ENCODE assay signal across 7 mouse cellular contexts in genomic region chr17:26094531-26095110, GRCm38 (mm10). TPM values are rescaled to one million over a fixed set of nuclear protein-coding genes. Genes with fewer than 3 reads are reported as not detected.
DNase-seq lines count a peak whose midpoint lies in the region; ATAC-seq and TF ChIP-seq lines count a peak whose summit lies in the region.

No protein-coding gene starts in this region.

- WGBS in lung, postnatal 0 days: 26% methylated on average over 9 of the region's 9 CpGs
- 36% methylated on average over 9 of the region's 9 CpGs for WGBS in forebrain, embryonic 13.5 days
- WGBS in limb, embryonic 14.5 days: 22% methylated on average over 9 of the region's 9 CpGs
- WGBS in stomach, embryonic 15.5 days: 23% methylated on average over 9 of the region's 9 CpGs

- H3K27ac ChIP-seq in lung, postnatal 0 days (ENCODE audit: low read length): no peak overlapping the region
- H3K27ac ChIP-seq in forebrain, embryonic 13.5 days: no peak overlapping the region
- peak overlapping the region; percentile 67; the same call in 1 of the 2 replicates for H3K27ac ChIP-seq in limb, embryonic 14.5 days (replicated peaks; ENCODE audit: low read depth, low read length)
- H3K27ac ChIP-seq in stomach, embryonic 15.5 days: peak overlapping the region; percentile 77

- H3K4me3 ChIP-seq in lung, postnatal 0 days (ENCODE audit: low read depth, low read length): peak overlapping the region; percentile 43
- peak overlapping the region; percentile 58 for H3K4me3 ChIP-seq in forebrain, embryonic 13.5 days
- H3K4me3 ChIP-seq in limb, embryonic 14.5 days (replicated peaks; ENCODE audit: low read length): peak overlapping the region; percentile 64
- peak overlapping the region; percentile 67 for H3K4me3 ChIP-seq in stomach, embryonic 15.5 days (replicated peaks)

- no peak for DNase-seq in lung, postnatal 0 days (ENCODE audit: low spot score)
- DNase-seq in lung, postnatal 10 days: no peak
- DNase-seq in limb, embryonic 14.5 days (ENCODE audit: low spot score): no peak
- DNase-seq in T-cell, adult 2 months (ENCODE audit: low spot score): no peak

- no peaks in the 10 kb centered on the region for H3K4me1 ChIP-seq in lung, postnatal 0 days (ENCODE audit: insufficient read depth, low read depth, low read length)
- peaks cover 15% of the 10 kb centered on the region for H3K4me1 ChIP-seq in forebrain, embryonic 13.5 days
- H3K4me1 ChIP-seq in limb, embryonic 14.5 days (ENCODE audit: control insufficient read depth, insufficient read depth, low read length): no peaks in the 10 kb centered on the region; the same call in 1 of the 2 replicates
- H3K4me1 ChIP-seq in stomach, embryonic 15.5 days: no peaks in the 10 kb centered on the region

- no peak for TF ChIP-seq POLR2A in limb, embryonic 14.5 days (IDR thresholded peaks at IDR 0.05; ENCODE audit: borderline replicate concordance, extremely low read depth, insufficient read depth, insufficient read length)

- no peaks in the 10 kb centered on the region for H3K27me3 ChIP-seq in lung, postnatal 0 days (replicated peaks; ENCODE audit: insufficient read depth, low read length)
- H3K27me3 ChIP-seq in forebrain, embryonic 13.5 days: no peaks in the 10 kb centered on the region
- no peaks in the 10 kb centered on the region for H3K27me3 ChIP-seq in limb, embryonic 14.5 days (ENCODE audit: control insufficient read depth, insufficient read depth, low read length)
- H3K27me3 ChIP-seq in stomach, embryonic 15.5 days (replicated peaks): no peaks in the 10 kb centered on the region

- no peak overlapping the region for H3K9ac ChIP-seq in lung, postnatal 0 days (replicated peaks; ENCODE audit: low read depth)
- H3K9ac ChIP-seq in forebrain, embryonic 13.5 days: peak overlapping the region; percentile 80
- H3K9ac ChIP-seq in limb, embryonic 14.5 days (ENCODE audit: low read depth, low read length, severe bottlenecking): peak overlapping the region; percentile 86
- peak overlapping the region; percentile 73 for H3K9ac ChIP-seq in stomach, embryonic 15.5 days

- H3K9me3 ChIP-seq in lung, postnatal 0 days (ENCODE audit: low read length): no peaks in the 10 kb centered on the region
- no peaks in the 10 kb centered on the region for H3K9me3 ChIP-seq in forebrain, embryonic 13.5 days (replicated peaks)
- H3K9me3 ChIP-seq in limb, embryonic 14.5 days (ENCODE audit: control insufficient read depth, low read length): no peaks in the 10 kb centered on the region
- no peaks in the 10 kb centered on the region for H3K9me3 ChIP-seq in stomach, embryonic 15.5 days

- H3K36me3 ChIP-seq in lung, postnatal 0 days (ENCODE audit: insufficient read depth, low read length): no peaks in the 10 kb centered on the region
- peaks cover 16% of the 10 kb centered on the region; the same call in 1 of the 2 replicates for H3K36me3 ChIP-seq in forebrain, embryonic 13.5 days (ENCODE audit: poor library complexity, severe bottlenecking)
- H3K36me3 ChIP-seq in limb, embryonic 14.5 days (ENCODE audit: control insufficient read depth, insufficient read depth, low read length): 0 out of 2 replicates have a peak, but pooled peaks cover 10% of the 10 kb centered on the region
- no peaks in the 10 kb centered on the region for H3K36me3 ChIP-seq in stomach, embryonic 15.5 days

- ATAC-seq in lung, postnatal 0 days: no peak
- no peak for ATAC-seq in forebrain, embryonic 13.5 days
- no peak for ATAC-seq in limb, embryonic 14.5 days (ENCODE audit: low FRiP score, low read depth)
- no peak for ATAC-seq in stomach, embryonic 15.5 days (ENCODE audit: insufficient read depth, low FRiP score, low read depth)
- no peak for ATAC-seq in monocyte, adult 5-6 weeks (replicated peaks; ENCODE audit: insufficient number of reproducible peaks, low FRiP score, low TSS enrichment, poor library complexity, severe bottlenecking)

- TF ChIP-seq EP300 in lung, postnatal 0 days (IDR thresholded peaks at IDR 0.05): no peak

- no peak for TF ChIP-seq CTCF in lung, postnatal 0 days (IDR thresholded peaks at IDR 0.05)

- peak overlapping the region; percentile 80 for H3K4me2 ChIP-seq in lung, postnatal 0 days (replicated peaks; ENCODE audit: low read depth, low read length)
- peak overlapping the region; percentile 75 for H3K4me2 ChIP-seq in forebrain, embryonic 13.5 days
- peak overlapping the region; percentile 77 for H3K4me2 ChIP-seq in limb, embryonic 14.5 days (replicated peaks; ENCODE audit: low read depth, low read length, severe bottlenecking)
- peak overlapping the region; percentile 76 for H3K4me2 ChIP-seq in stomach, embryonic 15.5 days

RNA-seq across cellular contexts. Expression of gene Nme4, which starts 0.8 kb away (rescaled TPM):
- 8.5 and 9.2 TPM in 2 replicates for polyA plus RNA-seq in lung, postnatal 0 days (2015; fragmentation: Nextera tagmentation; extraction: Ambion mirVana)
- 53.0 and 55.8 TPM in 2 replicates for polyA plus RNA-seq in forebrain, embryonic 13.5 days (2015; fragmentation: Nextera tagmentation; extraction: Ambion mirVana)
- 133 and 176 TPM in 2 replicates for polyA plus RNA-seq in limb, embryonic 14.5 days (2012; rRNA removed)
- 104 and 106 TPM in 2 replicates for polyA plus RNA-seq in limb, embryonic 14.5 days (2014; fragmentation: Nextera tagmentation; extraction: Ambion mirVana)
- polyA plus RNA-seq in stomach, embryonic 15.5 days (2015; fragmentation: Nextera tagmentation; extraction: Ambion mirVana): 86.2 and 88.8 TPM in 2 replicates
- 1.1 TPM in 1 of 3 replicates, not detected in the others for total RNA-seq in monocyte, adult 5-6 weeks (2017)

RNA-seq across cellular contexts. Expression of gene Decr2, which starts 4.5 kb away (rescaled TPM):
- polyA plus RNA-seq in lung, postnatal 0 days (2015; fragmentation: Nextera tagmentation; extraction: Ambion mirVana): 18.7 and 23.8 TPM in 2 replicates
- polyA plus RNA-seq in forebrain, embryonic 13.5 days (2015; fragmentation: Nextera tagmentation; extraction: Ambion mirVana): 25.8 and 25.9 TPM in 2 replicates
- 32.5 and 34.7 TPM in 2 replicates for polyA plus RNA-seq in limb, embryonic 14.5 days (2012; rRNA removed)
- 19.0 and 23.3 TPM in 2 replicates for polyA plus RNA-seq in limb, embryonic 14.5 days (2014; fragmentation: Nextera tagmentation; extraction: Ambion mirVana)
- polyA plus RNA-seq in stomach, embryonic 15.5 days (2015; fragmentation: Nextera tagmentation; extraction: Ambion mirVana): 39.3 and 42.0 TPM in 2 replicates
- 7.7 to 13.9 TPM (median 12.5 TPM) in 3 replicates for total RNA-seq in monocyte, adult 5-6 weeks (2017)

RNA-seq across cellular contexts. Expression of gene Tmem8, which starts 18.5 kb away (rescaled TPM):
- 7.9 and 9.1 TPM in 2 replicates for polyA plus RNA-seq in lung, postnatal 0 days (2015; fragmentation: Nextera tagmentation; extraction: Ambion mirVana)
- polyA plus RNA-seq in forebrain, embryonic 13.5 days (2015; fragmentation: Nextera tagmentation; extraction: Ambion mirVana): 1.5 and 1.9 TPM in 2 replicates
- 4.3 and 6.5 TPM in 2 replicates for polyA plus RNA-seq in limb, embryonic 14.5 days (2012; rRNA removed)
- polyA plus RNA-seq in limb, embryonic 14.5 days (2014; fragmentation: Nextera tagmentation; extraction: Ambion mirVana): 1.1 and 1.2 TPM in 2 replicates
- 6.6 and 7.2 TPM in 2 replicates for polyA plus RNA-seq in stomach, embryonic 15.5 days (2015; fragmentation: Nextera tagmentation; extraction: Ambion mirVana)
- total RNA-seq in monocyte, adult 5-6 weeks (2017): 7.4 to 10.9 TPM (median 8.5 TPM) in 3 replicates

RNA-seq across cellular contexts. Expression of gene Rab11fip3, which starts 25.3 kb away (rescaled TPM):
- 7.2 and 9.3 TPM in 2 replicates for polyA plus RNA-seq in lung, postnatal 0 days (2015; fragmentation: Nextera tagmentation; extraction: Ambion mirVana)
- polyA plus RNA-seq in forebrain, embryonic 13.5 days (2015; fragmentation: Nextera tagmentation; extraction: Ambion mirVana): 22.7 and 24.4 TPM in 2 replicates
- polyA plus RNA-seq in limb, embryonic 14.5 days (2012; rRNA removed): 39.0 and 47.9 TPM in 2 replicates
- polyA plus RNA-seq in limb, embryonic 14.5 days (2014; fragmentation: Nextera tagmentation; extraction: Ambion mirVana): 17.8 and 18.0 TPM in 2 replicates
- 11.9 and 13.3 TPM in 2 replicates for polyA plus RNA-seq in stomach, embryonic 15.5 days (2015; fragmentation: Nextera tagmentation; extraction: Ambion mirVana)
- 0.32 to 4.0 TPM (median 1.2 TPM) in 3 replicates for total RNA-seq in monocyte, adult 5-6 weeks (2017)

RNA-seq across cellular contexts. Expression of gene Mrpl28, which starts 28.7 kb away (rescaled TPM):
- polyA plus RNA-seq in lung, postnatal 0 days (2015; fragmentation: Nextera tagmentation; extraction: Ambion mirVana): 109 and 110 TPM in 2 replicates
- 230 and 241 TPM in 2 replicates for polyA plus RNA-seq in forebrain, embryonic 13.5 days (2015; fragmentation: Nextera tagmentation; extraction: Ambion mirVana)
- 96.1 and 98.9 TPM in 2 replicates for polyA plus RNA-seq in limb, embryonic 14.5 days (2012; rRNA removed)
- 179 and 182 TPM in 2 replicates for polyA plus RNA-seq in limb, embryonic 14.5 days (2014; fragmentation: Nextera tagmentation; extraction: Ambion mirVana)
- polyA plus RNA-seq in stomach, embryonic 15.5 days (2015; fragmentation: Nextera tagmentation; extraction: Ambion mirVana): 199 and 208 TPM in 2 replicates
- total RNA-seq in monocyte, adult 5-6 weeks (2017): 13.0 to 19.6 TPM (median 13.9 TPM) in 3 replicates

Comparison
In these comparisons a context has a peak if more than half of its experiments do, and no peak if none do; other contexts are left out.
1. H3K27ac ChIP-seq: peak in limb, embryonic 14.5 days (single experiment) and stomach, embryonic 15.5 days (single experiment); none in lung, postnatal 0 days (single experiment) and forebrain, embryonic 13.5 days (single experiment).
2. Peak in every context shown above with its lines, with median percentiles within 50 percentile points of each other: H3K4me2 ChIP-seq and H3K4me3 ChIP-seq.